Mouse (Mus musculus) hindbrain, embryonic 16.5 days (tissue): ENCODE data around the gene Zswim5. TPM values are rescaled to one million over a fixed set of nuclear protein-coding genes. Genes with fewer than 3 reads are reported as not detected.
A peak's percentile ranks its signal among the peaks of the same experiment; 100 is the strongest.

Source experiments
- ATAC-seq: fragments of 200-750 bp; cut with Nextera tagmentation; 2 replicates; pipeline ENCODE4 v1.8.0; 2017; ENCODE audit warnings: moderate TSS enrichment, moderate library complexity
- H3K27ac ChIP-seq: fragments of 300-500 bp; sonication (generic); 2 replicates; pipeline ENCODE4 v1.5.1; 2014; ENCODE audit warnings: low read depth, mild to moderate bottlenecking, control low read depth, low read length, moderate library complexity
- H3K27me3 ChIP-seq: fragments of 300-500 bp; sonication (generic); replicated peaks from 2 replicates; pipeline ENCODE4 v1.6.1; 2014; ENCODE audit warnings: low read length; ENCODE audit not compliant: control insufficient read depth, insufficient read depth
- H3K36me3 ChIP-seq: fragments of 300-500 bp; sonication (generic); 2 replicates; pipeline ENCODE4 v1.6.1; 2014; ENCODE audit warnings: mild to moderate bottlenecking, low read length, moderate library complexity, mixed read lengths; ENCODE audit not compliant: control insufficient read depth, insufficient read depth
- H3K4me1 ChIP-seq: fragments of 300-500 bp; sonication (generic); 2 replicates; pipeline ENCODE4 v1.6.1; 2014; ENCODE audit warnings: low read depth, low read length; ENCODE audit not compliant: control insufficient read depth, insufficient read depth
- H3K4me2 ChIP-seq: fragments of 300-500 bp; sonication (generic); 2 replicates; pipeline ENCODE4 v1.6.1; 2014; ENCODE audit warnings: mild to moderate bottlenecking, low read length, control low read depth, moderate library complexity
- H3K4me3 ChIP-seq: fragments of 300-500 bp; sonication (generic); 2 replicates; pipeline ENCODE4 v1.5.1; 2014; ENCODE audit warnings: mild to moderate bottlenecking, low read length, control low read depth, moderate library complexity
- H3K9ac ChIP-seq: fragments of 300-500 bp; sonication (generic); 2 replicates; pipeline ENCODE4 v1.6.1; 2014; ENCODE audit warnings: low read depth, mild to moderate bottlenecking, control low read depth, low read length, moderate library complexity
- H3K9me3 ChIP-seq: fragments of 300-500 bp; sonication (generic); 2 replicates; pipeline ENCODE4 v1.6.1; 2014; ENCODE audit warnings: mild to moderate bottlenecking, low read length, moderate library complexity; ENCODE audit not compliant: control insufficient read depth
- WGBS: fragments of 180-500 bp; shearing (Covaris S2); extraction: QIAGEN DNeasy Blood & Tissue Kit; methylation state at CpG from one replicate; pipeline ENCODE4 v1.1.7; 2014; 5-methylcytosine and 5-hydroxymethylcytosine counted together
- polyA plus RNA-seq: library from polyadenylated mRNA; unstranded; fragments of >200 nt; fragmentation: Nextera tagmentation; extraction: Ambion mirVana; gene quantifications from 2 replicates; pipeline ENCODE4 v1.2.1, GENCODE M21; 2015

Zswim5 gene
- polyA plus RNA-seq, 1 experiment from 2014 or later: 4.1 TPM

GRCm38 (mm10) chr4:116995131-116995797, 118.1 kb downstream of the Zswim5 start, which contains the start of gene Hectd3:
Gene Hectd3 (plus strand): TSS chr4:116995317.
- WGBS: under 1% methylated on average over 51 of the region's 58 CpGs
- peak; percentile 69 for ATAC-seq
- H3K4me3 ChIP-seq: peak within 1 kb of the TSS; percentile 100

GRCm38 (mm10) chr4:116995798-116996135, 118.6 kb downstream of the Zswim5 start:
- no peaks in the 10 kb centered on the region for H3K27me3 ChIP-seq
- ATAC-seq: peak; percentile 12
- H3K4me2 ChIP-seq: peak overlapping the region; percentile 98
- peaks cover 22% of the 10 kb centered on the region for H3K4me1 ChIP-seq
- H3K27ac ChIP-seq: peak overlapping the region; percentile 88
- peaks cover 13% of the 10 kb centered on the region for H3K36me3 ChIP-seq
- WGBS: under 1% methylated on average over 16 of the region's 16 CpGs
- peak overlapping the region; percentile 90 for H3K9ac ChIP-seq
- peak overlapping the region; percentile 100 for H3K4me3 ChIP-seq
- no peaks in the 10 kb centered on the region for H3K9me3 ChIP-seq

More at GRCm38 (mm10) chr4:116995131-116995797, 118.1 kb downstream of the Zswim5 start, which contains the start of gene Hectd3:
- peak within 1 kb of the TSS; percentile 98 for H3K4me2 ChIP-seq
- peak within 1 kb of the TSS; percentile 90 for H3K9ac ChIP-seq
- peak within 1 kb of the TSS; percentile 88 for H3K27ac ChIP-seq
- H3K9me3 ChIP-seq: no peaks in the 10 kb centered on the region
- H3K4me1 ChIP-seq: peaks cover 22% of the 10 kb centered on the region
- peaks cover 14% of the 10 kb centered on the region for H3K36me3 ChIP-seq
- H3K27me3 ChIP-seq: no peaks in the 10 kb centered on the region

GRCm38 (mm10) chr4:116999513-117000154, 122.5 kb downstream of the Zswim5 start:
- WGBS: 94% methylated on average over 17 of the region's 17 CpGs
- Histone ChIP-seq H3K27me3 (no peaks in the 10 kb centered on the region), H3K4me3 (no peak overlapping the region), H3K4me2 (no peak overlapping the region), H3K4me1 (peaks cover 11% of the 10 kb centered on the region), H3K9me3 (no peaks in the 10 kb centered on the region), H3K36me3 (peaks cover 22% of the 10 kb centered on the region), H3K9ac (no peak overlapping the region), H3K27ac (no peak overlapping the region)
- no peak for ATAC-seq

- Histone ChIP-seq H3K27ac (no peak overlapping the region), H3K9me3 (no peaks in the 10 kb centered on the region), H3K36me3 (peaks cover 22% of the 10 kb centered on the region), H3K9ac (no peak overlapping the region), H3K27me3 (no peaks in the 10 kb centered on the region), H3K4me1 (no peaks in the 10 kb centered on the region), H3K4me2 (no peak overlapping the region), H3K4me3 (no peak overlapping the region)
- WGBS: 91% methylated on average over 16 of the region's 16 CpGs
- ATAC-seq: no peak
Observed at GRCm38 (mm10) chr4:117001957-117002356, 124.8 kb downstream of the Zswim5 start.

- Histone ChIP-seq H3K4me2 (no peak overlapping the region), H3K27ac (no peak overlapping the region), H3K4me1 (no peaks in the 10 kb centered on the region), H3K36me3 (peaks cover 22% of the 10 kb centered on the region), H3K27me3 (no peaks in the 10 kb centered on the region), H3K9ac (no peak overlapping the region), H3K9me3 (no peaks in the 10 kb centered on the region), H3K4me3 (no peak overlapping the region)
- peak; percentile 68 for ATAC-seq
- WGBS: 55% methylated on average over 38 of the region's 38 CpGs
Observed at GRCm38 (mm10) chr4:117002543-117003521, 125.7 kb downstream of the Zswim5 start.

GRCm38 (mm10) chr4:117004649-117005048, 127.5 kb downstream of the Zswim5 start:
- Histone ChIP-seq H3K36me3 (peaks cover 16% of the 10 kb centered on the region), H3K4me1 (no peaks in the 10 kb centered on the region), H3K4me2 (no peak overlapping the region), H3K27ac (no peak overlapping the region), H3K27me3 (no peaks in the 10 kb centered on the region), H3K9me3 (no peaks in the 10 kb centered on the region), H3K4me3 (no peak overlapping the region), H3K9ac (no peak overlapping the region)
- no peak for ATAC-seq
- WGBS: 94% methylated on average over 4 of the region's 4 CpGs

- 78% methylated on average over 7 of the region's 7 CpGs for WGBS
- H3K36me3 ChIP-seq: peaks cover 9% of the 10 kb centered on the region; the same call in 1 of the 2 replicates
- no peak for ATAC-seq
Observed at GRCm38 (mm10) chr4:117005611-117006400, 128.6 kb downstream of the Zswim5 start.

GRCm38 (mm10) chr4:117007058-117007457, 129.9 kb downstream of the Zswim5 start:
- WGBS: 62% methylated on average over 3 of the region's 3 CpGs
- H3K4me3 ChIP-seq: no peak overlapping the region
- H3K4me1 ChIP-seq: no peaks in the 10 kb centered on the region
- no peaks in the 10 kb centered on the region for H3K27me3 ChIP-seq
- ATAC-seq: no peak
- H3K9ac ChIP-seq: no peak overlapping the region
- no peak overlapping the region for H3K4me2 ChIP-seq
- no peak overlapping the region for H3K27ac ChIP-seq
- H3K36me3 ChIP-seq: peaks cover 4% of the 10 kb centered on the region; the same call in 1 of the 2 replicates
- H3K9me3 ChIP-seq: no peaks in the 10 kb centered on the region

More at GRCm38 (mm10) chr4:117005611-117006400, 128.6 kb downstream of the Zswim5 start:
- no peak overlapping the region for H3K4me2 ChIP-seq
- H3K4me1 ChIP-seq: no peaks in the 10 kb centered on the region
- H3K4me3 ChIP-seq: no peak overlapping the region
- no peaks in the 10 kb centered on the region for H3K9me3 ChIP-seq
- no peaks in the 10 kb centered on the region for H3K27me3 ChIP-seq
- H3K9ac ChIP-seq: no peak overlapping the region
- no peak overlapping the region for H3K27ac ChIP-seq
